Mouse (Mus musculus) T-helper 2 cell (primary cell): ENCODE measurements around the gene Gm45837.
"Not testable (repeated sequence)": the region's sequence is repeated elsewhere in the genome, so short reads cannot be mapped to it uniquely, and the experiment has no call there.

Experiments used
- in situ Hi-C: fragments of 300-600 bp; cut with MboI, MseI; formaldehyde crosslinking; loops from one replicate; pipeline ENCODE4 v1.15.1; 2025; ENCODE audit warnings: high pct_unique_total_duplicates

Gene Gm45837

GRCm38 (mm10) chr7:101541132-101541531 lies 130.4 kb downstream of the Gm45837 start:
- in situ Hi-C loops, result loop anchor here (10.0 kb wide), 1 partner anchor 84 kb away; no protein-coding TSS in a partner anchor

- in situ Hi-C loops, result loop anchor here (10.0 kb wide), 1 partner anchor 83 kb away; no protein-coding TSS in a partner anchor
These were observed 131.0 kb downstream of the Gm45837 start for GRCm38 (mm10) chr7:101541734-101542133.

GRCm38 (mm10) chr7:101547651-101548050 lies 137.0 kb downstream of the Gm45837 start:
- in situ Hi-C loops, result loop anchor here (10.0 kb wide), 1 partner anchor 77 kb away; no protein-coding TSS in a partner anchor

GRCm38 (mm10) chr7:101549266-101549665 lies 138.6 kb downstream of the Gm45837 start:
- in situ Hi-C loops, result loop anchor here (10.0 kb wide), 1 partner anchor 76 kb away; no protein-coding TSS in a partner anchor

GRCm38 (mm10) chr7:101550686-101551485 lies 140.2 kb downstream of the Gm45837 start:
- in situ Hi-C loops, result no loop called here

- in situ Hi-C loops, result no loop called here
These were observed 140.8 kb downstream of the Gm45837 start for GRCm38 (mm10) chr7:101551530-101551929.

GRCm38 (mm10) chr7:101555473-101555872 lies 144.8 kb downstream of the Gm45837 start:
- in situ Hi-C loops, result not testable (repeated sequence)

- in situ Hi-C loops, result no loop called here
These were observed 146.7 kb downstream of the Gm45837 start for GRCm38 (mm10) chr7:101557391-101557790.

GRCm38 (mm10) chr7:101559393-101559792 lies 148.7 kb downstream of the Gm45837 start:
- in situ Hi-C loops, result not testable (repeated sequence)
